Mouse (Mus musculus) ES-Bruce4 (cell line): ENCODE measurements around the gene U2af2. TPM values are rescaled to one million over a fixed set of nuclear protein-coding genes. Genes with fewer than 3 reads are reported as not detected.
"Not testable (repeated sequence)": the region's sequence is repeated elsewhere in the genome, so short reads cannot be mapped to it uniquely, and the experiment has no call there.

Experiments used
- H3K27ac ChIP-seq: 2 replicates; pipeline ENCODE4 v1.5.1; 2012; ENCODE audit warnings: low read length, inconsistent platforms; ENCODE audit not compliant: insufficient read depth
- H3K27me3 ChIP-seq: 2 replicates; pipeline ENCODE4 v1.6.1; 2012; ENCODE audit warnings: mild to moderate bottlenecking, low read length, inconsistent platforms; ENCODE audit not compliant: control insufficient read depth, poor library complexity, insufficient read depth, severe bottlenecking
- H3K36me3 ChIP-seq: 2 replicates; pipeline ENCODE4 v1.6.1; 2012; ENCODE audit warnings: inconsistent platforms, mild to moderate bottlenecking, low read length, moderate library complexity; ENCODE audit not compliant: control insufficient read depth, poor library complexity, insufficient read depth, severe bottlenecking
- H3K4me1 ChIP-seq: one replicate; pipeline ENCODE4 v1.8.1; 2011; ENCODE audit warnings: low read length; ENCODE audit not compliant: control insufficient read depth, insufficient read depth
- H3K4me3 ChIP-seq: 2 replicates; pipeline ENCODE4 v1.5.1; 2011; ENCODE audit warnings: low read depth, mild to moderate bottlenecking, low read length
- H3K9ac ChIP-seq: 2 replicates; pipeline ENCODE4 v1.6.1; 2012; ENCODE audit warnings: low read depth, mild to moderate bottlenecking, inconsistent platforms; ENCODE audit not compliant: poor library complexity, severe bottlenecking
- H3K9me3 ChIP-seq: replicated peaks from 2 replicates; pipeline ENCODE4 v1.6.1; 2012; ENCODE audit warnings: mild to moderate bottlenecking, low read length, inconsistent platforms; ENCODE audit not compliant: control insufficient read depth, poor library complexity, insufficient read depth, severe bottlenecking
- CTCF ChIP-seq: IDR thresholded peaks from one replicate; pipeline ENCODE4 v1.8.1; 2011; ENCODE audit warnings: low read depth, low read length
- EP300 ChIP-seq: IDR thresholded peaks from 2 replicates; pipeline ENCODE4 v1.6.1; 2011; ENCODE audit warnings: low read depth, low read length; ENCODE audit not compliant: insufficient read depth
- POLR2A ChIP-seq: IDR thresholded peaks from one replicate; pipeline ENCODE4 v1.8.1; 2011; ENCODE audit warnings: low read length; ENCODE audit not compliant: insufficient read depth
- polyA plus RNA-seq: library from polyadenylated mRNA; stranded (reverse); fragments of >200 nt; gene quantifications from 2 replicates; pipeline ENCODE4 v1.2.4, GENCODE M21; 2011; ENCODE audit warnings: low read depth; ENCODE audit not compliant: missing spikeins, insufficient read depth, insufficient read length

Gene U2af2
- polyA plus RNA-seq, 1 experiment, result 236 TPM

- TF ChIP-seq POLR2A (no peak), CTCF (no peak), EP300 (no peak)
- H3K27me3 ChIP-seq, result no peaks in the 10 kb centered on the region
- H3K9ac ChIP-seq, result no peak overlapping the region
- no peak overlapping the region for H3K4me3 ChIP-seq
- H3K36me3 ChIP-seq, result peaks cover 66% of the 10 kb centered on the region
- no peaks in the 10 kb centered on the region for H3K4me1 ChIP-seq
- peak overlapping the region; percentile 74; the same call in 1 of the 2 replicates for H3K27ac ChIP-seq
- H3K9me3 ChIP-seq, result no peaks in the 10 kb centered on the region
Measured at GRCm38 (mm10) chr7:5076931-5077330, 15.0 kb downstream of the U2af2 start.

- not testable (repeated sequence) for H3K27ac ChIP-seq, H3K4me1 ChIP-seq, H3K9me3 ChIP-seq, H3K27me3 ChIP-seq
- Histone ChIP-seq H3K36me3 (peaks cover 44% of the 10 kb centered on the region), H3K4me3 (peak overlapping the region; percentile 63), H3K9ac (0 out of 2 replicates have a peak overlapping the region, but pooled peaks have one; percentile 35)
Measured at GRCm38 (mm10) chr7:5079365-5080009, 17.5 kb downstream of the U2af2 start.

GRCm38 (mm10) chr7:5080010-5080751 is 18.2 kb downstream of the U2af2 start, which contains the start of gene Epn1:
TSS of gene Epn1 (plus strand) at chr7:5080235.
- Histone ChIP-seq H3K27ac (no peak within 1 kb of the TSS), H3K36me3 (peaks cover 42% of the 10 kb centered on the region), H3K4me3 (peak within 1 kb of the TSS; percentile 93), H3K27me3 (no peaks in the 10 kb centered on the region), H3K9ac (peak within 1 kb of the TSS; percentile 75), H3K9me3 (no peaks in the 10 kb centered on the region), H3K4me1 (peaks cover 1% of the 10 kb centered on the region)
- TF ChIP-seq EP300 (no peak), CTCF (no peak), POLR2A (no peak)

- H3K36me3 ChIP-seq, result peaks cover 44% of the 10 kb centered on the region
- H3K9ac ChIP-seq, result peak overlapping the region; percentile 75
- no peaks in the 10 kb centered on the region for H3K9me3 ChIP-seq
- TF ChIP-seq POLR2A (no peak), CTCF (no peak), EP300 (no peak)
- H3K4me1 ChIP-seq, result peaks cover 1% of the 10 kb centered on the region
- no peaks in the 10 kb centered on the region for H3K27me3 ChIP-seq
- H3K27ac ChIP-seq, result no peak overlapping the region
- H3K4me3 ChIP-seq, result peak overlapping the region; percentile 93
Measured at GRCm38 (mm10) chr7:5080815-5081214, 18.9 kb downstream of the U2af2 start.

GRCm38 (mm10) chr7:5081241-5081640 is 19.3 kb downstream of the U2af2 start:
- Histone ChIP-seq H3K36me3 (peaks cover 43% of the 10 kb centered on the region), H3K4me1 (peaks cover 1% of the 10 kb centered on the region), H3K9me3 (no peaks in the 10 kb centered on the region), H3K27me3 (no peaks in the 10 kb centered on the region), H3K4me3 (no peak overlapping the region), H3K9ac (peak overlapping the region; percentile 75), H3K27ac (no peak overlapping the region)
- no peak for TF ChIP-seq POLR2A
- no peak for TF ChIP-seq EP300
- no peak for TF ChIP-seq CTCF

GRCm38 (mm10) chr7:5081939-5082338 is 20.0 kb downstream of the U2af2 start:
- H3K27me3 ChIP-seq, result no peaks in the 10 kb centered on the region
- H3K4me1 ChIP-seq, result peaks cover 1% of the 10 kb centered on the region
- H3K36me3 ChIP-seq, result peaks cover 40% of the 10 kb centered on the region
- no peak overlapping the region for H3K9ac ChIP-seq
- H3K4me3 ChIP-seq, result no peak overlapping the region
- TF ChIP-seq CTCF (no peak), EP300 (no peak), POLR2A (no peak)
- no peak overlapping the region for H3K27ac ChIP-seq
- H3K9me3 ChIP-seq, result no peaks in the 10 kb centered on the region
